Mouse (Mus musculus): Measurements from ENCODE around the gene Ctdspl. TPM values are rescaled to one million over a fixed set of nuclear protein-coding genes. Genes with fewer than 3 reads are reported as not detected.

Gene Ctdspl
- total RNA-seq (2015; ENCODE audit: low replicate concordance) (0.72 and 4.2 TPM in 2 replicates), total RNA-seq (2017; ENCODE audit: low replicate concordance) (0.38 and 2.2 TPM in 2 replicates)

- ATAC-seq (replicated peaks; ENCODE audit: low FRiP score, poor library complexity, severe bottlenecking), result peak; percentile 37
Measured at GRCm38 (mm10) chr9:118926111-118926650, at the start of gene Ctdspl. Gene Ctdspl, plus strand, starts transcription at chr9:118926453.

- ATAC-seq (replicated peaks; ENCODE audit: low FRiP score, poor library complexity, severe bottlenecking), result no peak
Measured at GRCm38 (mm10) chr9:118876902-118877301, 49.4 kb upstream of the Ctdspl start.

- no peak for ATAC-seq (replicated peaks; ENCODE audit: low FRiP score, poor library complexity, severe bottlenecking)
Measured at GRCm38 (mm10) chr9:118877365-118878008, 48.8 kb upstream of the Ctdspl start.

- ATAC-seq (replicated peaks; ENCODE audit: low FRiP score, poor library complexity, severe bottlenecking), result no peak
Measured at GRCm38 (mm10) chr9:118878596-118878995, 47.7 kb upstream of the Ctdspl start.

GRCm38 (mm10) chr9:118881281-118881945 is 44.8 kb upstream of the Ctdspl start:
- ATAC-seq (replicated peaks; ENCODE audit: low FRiP score, poor library complexity, severe bottlenecking), result no peak

- no peak for ATAC-seq (replicated peaks; ENCODE audit: low FRiP score, poor library complexity, severe bottlenecking)
Measured at GRCm38 (mm10) chr9:118881946-118882284, 44.3 kb upstream of the Ctdspl start.

GRCm38 (mm10) chr9:118883150-118883549 is 43.1 kb upstream of the Ctdspl start:
- ATAC-seq (replicated peaks; ENCODE audit: low FRiP score, poor library complexity, severe bottlenecking), result no peak

GRCm38 (mm10) chr9:118885785-118886184 is 40.5 kb upstream of the Ctdspl start:
- ATAC-seq (replicated peaks; ENCODE audit: low FRiP score, poor library complexity, severe bottlenecking), result no peak

GRCm38 (mm10) chr9:118887201-118887600 is 39.1 kb upstream of the Ctdspl start:
- ATAC-seq (replicated peaks; ENCODE audit: low FRiP score, poor library complexity, severe bottlenecking), result no peak

- no peak for ATAC-seq (replicated peaks; ENCODE audit: low FRiP score, poor library complexity, severe bottlenecking)
Measured at GRCm38 (mm10) chr9:118887734-118888133, 38.5 kb upstream of the Ctdspl start.

- no peak for ATAC-seq (replicated peaks; ENCODE audit: low FRiP score, poor library complexity, severe bottlenecking)
Measured at GRCm38 (mm10) chr9:118890149-118890548, 36.1 kb upstream of the Ctdspl start.

GRCm38 (mm10) chr9:118890645-118891044 is 35.6 kb upstream of the Ctdspl start:
- no peak for ATAC-seq (replicated peaks; ENCODE audit: low FRiP score, poor library complexity, severe bottlenecking)

- ATAC-seq (replicated peaks; ENCODE audit: low FRiP score, poor library complexity, severe bottlenecking), result no peak
Measured at GRCm38 (mm10) chr9:118891068-118891467, 35.2 kb upstream of the Ctdspl start.

- no peak for ATAC-seq (replicated peaks; ENCODE audit: low FRiP score, poor library complexity, severe bottlenecking)
Measured at GRCm38 (mm10) chr9:118891593-118891992, 34.7 kb upstream of the Ctdspl start.

- no peak for ATAC-seq (replicated peaks; ENCODE audit: low FRiP score, poor library complexity, severe bottlenecking)
Measured at GRCm38 (mm10) chr9:118895101-118895500, 31.2 kb upstream of the Ctdspl start.

GRCm38 (mm10) chr9:118900677-118901076 is 25.6 kb upstream of the Ctdspl start:
- ATAC-seq (replicated peaks; ENCODE audit: low FRiP score, poor library complexity, severe bottlenecking), result no peak

- no peak for ATAC-seq (replicated peaks; ENCODE audit: low FRiP score, poor library complexity, severe bottlenecking)
Measured at GRCm38 (mm10) chr9:118901917-118902316, 24.3 kb upstream of the Ctdspl start.

- ATAC-seq (replicated peaks; ENCODE audit: low FRiP score, poor library complexity, severe bottlenecking), result peak; percentile 59
Measured at GRCm38 (mm10) chr9:118907934-118908620, 18.2 kb upstream of the Ctdspl start.

- no peak for ATAC-seq (replicated peaks; ENCODE audit: low FRiP score, poor library complexity, severe bottlenecking)
Measured at GRCm38 (mm10) chr9:118913048-118913447, 13.2 kb upstream of the Ctdspl start.

GRCm38 (mm10) chr9:118913613-118914012 is 12.6 kb upstream of the Ctdspl start:
- ATAC-seq (replicated peaks; ENCODE audit: low FRiP score, poor library complexity, severe bottlenecking), result no peak

GRCm38 (mm10) chr9:118914589-118914988 is 11.7 kb upstream of the Ctdspl start:
- ATAC-seq (replicated peaks; ENCODE audit: low FRiP score, poor library complexity, severe bottlenecking), result no peak

Data from erythroid progenitor cell, adult 5-6 weeks (primary cell).